Mouse (Mus musculus) liver, embryonic 13.5 days (tissue): ENCODE results near the gene Ccdc157. TPM values are rescaled to one million over a fixed set of nuclear protein-coding genes. Genes with fewer than 3 reads are reported as not detected.
"Not testable (repeated sequence)": the region's sequence is repeated elsewhere in the genome, so short reads cannot be mapped to it uniquely, and the experiment has no call there.

Source experiments
- ATAC-seq: fragments of 200-750 bp; cut with Nextera tagmentation; 2 replicates; pipeline ENCODE4 v1.8.0; 2017; ENCODE audit warnings: low read depth, mild to moderate bottlenecking, moderate number of reproducible peaks, moderate library complexity
- DNase-seq: peaks from one replicate; pipeline ENCODE4 v3.0.0; 2022
- H3K27ac ChIP-seq: fragments of 300-500 bp; sonication (generic); 2 replicates; pipeline ENCODE4 v1.5.1; 2015; ENCODE audit warnings: moderate library complexity, mild to moderate bottlenecking, inconsistent platforms
- H3K27me3 ChIP-seq: fragments of 300-500 bp; sonication (generic); 2 replicates; pipeline ENCODE4 v1.6.1; 2015; ENCODE audit warnings: mild to moderate bottlenecking, inconsistent platforms
- H3K36me3 ChIP-seq: fragments of 300-500 bp; sonication (generic); 2 replicates; pipeline ENCODE4 v1.6.1; 2015; ENCODE audit warnings: mild to moderate bottlenecking, inconsistent platforms
- H3K4me1 ChIP-seq: fragments of 300-500 bp; sonication (generic); replicated peaks from 2 replicates; pipeline ENCODE4 v1.6.1; 2015; ENCODE audit warnings: inconsistent platforms
- H3K4me2 ChIP-seq: fragments of 300-500 bp; sonication (generic); 2 replicates; pipeline ENCODE4 v1.6.1; 2015; ENCODE audit warnings: inconsistent platforms, mild to moderate bottlenecking, moderate library complexity
- H3K4me3 ChIP-seq: fragments of 300-500 bp; sonication (generic); replicated peaks from 2 replicates; pipeline ENCODE4 v1.5.1; 2015; ENCODE audit warnings: mild to moderate bottlenecking, inconsistent platforms
- H3K9ac ChIP-seq: fragments of 300-500 bp; sonication (generic); 2 replicates; pipeline ENCODE4 v1.6.1; 2015; ENCODE audit warnings: mild to moderate bottlenecking, inconsistent platforms
- H3K9me3 ChIP-seq: fragments of 300-500 bp; sonication (generic); replicated peaks from 2 replicates; pipeline ENCODE4 v1.6.1; 2016; ENCODE audit warnings: inconsistent platforms
- WGBS: fragments of 180-500 bp; shearing (Covaris S2); methylation state at CpG from one replicate; pipeline ENCODE4 v1.1.7; 2015; ENCODE audit not compliant: insufficient replicate concordance; 5-methylcytosine and 5-hydroxymethylcytosine counted together
- polyA plus RNA-seq: library from polyadenylated mRNA; unstranded; fragments of >200 nt; fragmentation: Nextera tagmentation; extraction: Ambion mirVana; gene quantifications from 2 replicates; pipeline ENCODE4 v1.2.1, GENCODE M21; 2015

Ccdc157 gene
- polyA plus RNA-seq, 1 experiment from 2014 or later: 0.65 TPM

GRCm38 (mm10) chr11:4123922-4124321 is 36.2 kb downstream of the Ccdc157 start:
- DNase-seq (peak; percentile 54), ATAC-seq (no peak)
- peak overlapping the region; percentile 23; the same call in 1 of the 2 replicates for H3K4me3 ChIP-seq
- no peak overlapping the region for H3K9ac ChIP-seq
- 34% methylated on average over 5 of the region's 5 CpGs for WGBS
- peaks cover 24% of the 10 kb centered on the region for H3K27me3 ChIP-seq
- peaks cover 41% of the 10 kb centered on the region for H3K4me1 ChIP-seq
- peak overlapping the region; percentile 47; the same call in 1 of the 2 replicates for H3K27ac ChIP-seq
- no peaks in the 10 kb centered on the region for H3K36me3 ChIP-seq
- peak overlapping the region; percentile 43 for H3K4me2 ChIP-seq
- 0 out of 2 replicates have a peak, but pooled peaks cover 3% of the 10 kb centered on the region for H3K9me3 ChIP-seq

DNA sequence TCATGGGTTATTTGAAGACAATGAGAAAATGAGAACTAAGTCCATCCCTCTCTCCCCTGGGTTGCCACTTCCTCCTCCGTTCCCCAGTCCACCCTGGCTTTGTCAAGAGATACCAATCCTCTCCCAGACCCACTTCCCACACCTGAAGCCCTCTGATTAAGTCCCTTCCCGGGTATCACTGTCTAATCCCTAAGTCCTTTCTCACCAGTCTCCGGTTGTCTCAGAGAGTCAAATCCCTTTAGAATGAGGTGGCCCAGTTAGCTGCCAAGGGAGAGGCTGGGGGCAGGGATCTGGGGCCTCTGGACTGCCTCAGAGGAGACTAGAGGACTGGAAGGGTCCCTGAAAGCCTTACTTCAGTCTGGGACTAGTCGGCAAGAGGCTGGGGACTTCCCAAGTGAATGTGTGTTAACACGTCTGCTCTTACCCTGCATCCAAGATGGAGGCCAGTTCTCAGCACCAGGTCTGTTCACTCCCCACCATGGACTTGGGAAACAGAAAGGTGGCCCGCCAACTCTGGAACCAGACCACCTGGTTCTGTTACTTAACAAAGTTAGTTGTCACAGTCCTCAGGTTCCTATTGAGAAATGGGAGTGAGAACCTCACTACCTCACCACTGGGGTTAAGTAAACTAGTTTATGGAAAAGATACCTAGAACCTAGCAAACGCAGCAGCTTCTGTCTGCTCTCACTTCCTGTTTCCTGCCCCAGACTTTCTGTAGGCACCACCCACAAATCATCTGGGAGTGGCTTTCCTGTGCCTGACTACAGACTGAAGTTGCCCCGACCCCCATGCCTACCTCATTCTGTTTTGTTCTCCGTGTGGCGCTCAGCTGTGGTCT is 37.1 kb downstream of the Ccdc157 start, which contains the start of gene Sec14l2:
Gene Sec14l2, minus strand, starts transcription at position 674 of the 838 bp plus-strand sequence.
- H3K4me3 ChIP-seq: peak within 1 kb of the TSS; percentile 23
- H3K27me3 ChIP-seq: peaks cover 33% of the 10 kb centered on the region
- 0 out of 2 replicates have a peak, but pooled peaks cover 3% of the 10 kb centered on the region for H3K9me3 ChIP-seq
- peak within 1 kb of the TSS; percentile 47 for H3K27ac ChIP-seq
- WGBS: 37% methylated on average over 10 of the region's 10 CpGs
- DNase-seq (peak; percentile 40), ATAC-seq (0 out of 2 replicates have a peak, but pooled peaks have one; percentile 27)
- no peaks in the 10 kb centered on the region for H3K36me3 ChIP-seq
- peak within 1 kb of the TSS; percentile 43 for H3K4me2 ChIP-seq
- H3K4me1 ChIP-seq: peaks cover 47% of the 10 kb centered on the region
- peak within 1 kb of the TSS; percentile 42 for H3K9ac ChIP-seq

DNA sequence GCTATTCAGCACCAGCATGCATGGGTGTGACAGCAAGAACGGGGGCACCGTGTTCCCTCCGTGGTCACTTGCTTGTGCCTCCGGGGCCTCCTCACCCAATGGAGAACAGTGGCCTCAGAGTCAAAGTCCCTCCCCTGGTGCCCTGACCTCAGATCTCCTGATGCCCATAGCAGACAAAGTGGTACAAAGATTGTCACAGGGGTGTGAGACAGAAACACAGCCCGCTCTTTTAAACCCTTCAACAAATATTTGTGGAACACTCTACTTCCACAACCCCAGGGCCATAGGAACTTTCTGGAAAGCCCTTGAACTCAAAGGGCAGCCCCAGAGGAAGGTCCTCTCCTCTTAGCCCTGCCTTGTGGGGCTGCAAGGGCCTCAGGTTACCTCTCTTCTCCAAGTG is 37.9 kb downstream of the Ccdc157 start:
- no peak for DNase-seq
- no peak overlapping the region for H3K4me2 ChIP-seq
- no peaks in the 10 kb centered on the region for H3K36me3 ChIP-seq
- H3K27me3 ChIP-seq: peaks cover 41% of the 10 kb centered on the region
- ATAC-seq: no peak
- H3K27ac ChIP-seq: no peak overlapping the region
- 0 out of 2 replicates have a peak, but pooled peaks cover 3% of the 10 kb centered on the region for H3K9me3 ChIP-seq
- H3K9ac ChIP-seq: no peak overlapping the region
- H3K4me1 ChIP-seq: peaks cover 50% of the 10 kb centered on the region
- H3K4me3 ChIP-seq: no peak overlapping the region
- 57% methylated on average over 5 of the region's 5 CpGs for WGBS

- H3K36me3 ChIP-seq: no peaks in the 10 kb centered on the region
- no peak overlapping the region for H3K27ac ChIP-seq
- H3K9me3 ChIP-seq: no peaks in the 10 kb centered on the region
- H3K4me1 ChIP-seq: peaks cover 56% of the 10 kb centered on the region
- no peak overlapping the region for H3K4me2 ChIP-seq
- peaks cover 46% of the 10 kb centered on the region for H3K27me3 ChIP-seq
- H3K9ac ChIP-seq: no peak overlapping the region
- ATAC-seq: no peak
- WGBS: 80% methylated on average over 3 of the region's 3 CpGs
- H3K4me3 ChIP-seq: no peak overlapping the region
- no peak for DNase-seq
These were observed 38.4 kb downstream of the Ccdc157 start for GRCm38 (mm10) chr11:4121691-4122090.

GRCm38 (mm10) chr11:4119635-4120034 is 40.5 kb downstream of the Ccdc157 start:
- peaks cover 55% of the 10 kb centered on the region for H3K27me3 ChIP-seq
- no peak overlapping the region for H3K9ac ChIP-seq
- H3K36me3 ChIP-seq: no peaks in the 10 kb centered on the region
- no peak for ATAC-seq
- H3K4me3 ChIP-seq: no peak overlapping the region
- no peaks in the 10 kb centered on the region for H3K9me3 ChIP-seq
- H3K4me1 ChIP-seq: peaks cover 69% of the 10 kb centered on the region
- DNase-seq: no peak
- WGBS: 9% methylated on average over 5 of the region's 5 CpGs
- H3K4me2 ChIP-seq: no peak overlapping the region
- no peak overlapping the region for H3K27ac ChIP-seq

DNA sequence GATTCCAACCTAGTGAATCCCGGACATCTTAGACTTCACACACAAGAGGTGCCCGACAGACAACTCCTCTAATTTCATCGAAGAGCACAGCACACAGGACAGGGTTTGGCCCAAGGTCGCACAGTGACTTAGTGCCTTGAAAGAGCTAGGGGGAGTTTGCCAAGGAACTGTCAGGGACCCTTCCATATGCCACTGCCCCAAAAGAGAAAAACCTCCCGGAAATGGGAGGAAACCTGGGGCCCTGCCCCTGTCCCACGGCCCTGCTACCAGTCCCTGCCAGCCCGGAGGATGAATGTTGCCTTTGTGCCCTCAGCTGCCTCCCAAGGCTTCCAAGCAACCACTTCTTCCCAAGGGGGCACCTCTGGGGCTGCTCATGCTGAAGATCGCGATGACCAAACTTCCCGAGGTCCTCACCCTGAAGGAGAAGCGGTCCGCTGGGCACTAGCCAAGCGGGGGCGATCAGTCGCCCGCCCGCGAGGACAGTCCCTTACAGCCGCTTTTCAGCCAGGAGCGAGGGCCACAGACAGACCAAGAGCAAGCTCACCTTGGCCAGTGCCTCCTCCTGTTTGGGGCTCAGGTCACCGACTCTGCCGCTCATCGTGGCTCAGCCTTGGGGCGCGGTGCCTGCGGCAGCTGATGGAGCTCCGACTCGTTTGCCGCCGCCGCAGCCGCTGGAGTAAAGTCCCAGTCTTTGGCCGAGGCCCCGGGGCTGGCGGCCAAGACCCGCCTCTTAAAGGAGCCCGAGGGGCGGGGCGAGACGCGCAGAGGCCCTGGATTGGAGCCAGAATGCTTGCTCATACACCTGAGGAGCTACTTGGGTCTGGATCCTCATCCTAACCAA is 41.8 kb downstream of the Ccdc157 start:
- ATAC-seq (peak; percentile 47), DNase-seq (peak; percentile 35)
- Histone ChIP-seq H3K27ac (peak overlapping the region; percentile 40; the same call in 1 of the 2 replicates), H3K36me3 (no peaks in the 10 kb centered on the region), H3K9me3 (no peaks in the 10 kb centered on the region), H3K4me2 (peak overlapping the region; percentile 74), H3K27me3 (peaks cover 55% of the 10 kb centered on the region), H3K9ac (peak overlapping the region; percentile 67), H3K4me3 (peak overlapping the region; percentile 63), H3K4me1 (peaks cover 68% of the 10 kb centered on the region)
- WGBS: 4% methylated on average over 41 of the region's 41 CpGs

DNA sequence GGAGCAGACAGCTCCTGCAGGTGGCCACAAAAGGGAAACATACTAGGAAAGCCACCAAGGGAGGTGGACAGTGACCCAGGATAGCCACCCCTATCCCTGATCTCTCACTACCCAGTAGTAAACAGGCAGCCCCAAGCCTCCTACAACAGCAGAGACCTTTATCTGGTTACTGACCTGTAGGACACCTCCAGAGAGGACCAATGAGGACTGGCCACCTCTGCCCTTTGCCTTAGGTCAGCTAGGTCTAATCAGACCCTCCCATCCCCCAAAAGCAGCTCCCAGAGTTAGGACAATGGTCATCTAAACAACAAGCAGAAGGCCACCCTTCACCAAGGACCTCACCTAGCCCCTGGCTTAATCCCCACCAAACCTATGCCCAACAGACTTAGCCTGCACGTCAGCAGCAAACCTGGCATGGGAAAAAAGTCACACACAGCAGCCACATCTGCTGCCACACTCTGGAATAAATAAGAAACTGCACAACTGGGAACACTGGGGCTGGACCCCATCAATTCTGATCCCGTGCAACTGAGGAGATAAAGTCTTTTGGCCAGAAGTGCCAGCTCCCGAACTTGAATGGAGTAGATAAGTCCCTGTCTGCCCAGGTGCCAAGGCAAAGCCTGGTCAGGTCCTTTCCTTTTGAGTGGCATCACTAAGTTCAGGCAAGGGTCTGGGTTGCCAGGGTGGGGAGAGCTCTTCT is 42.6 kb downstream of the Ccdc157 start:
- H3K27ac ChIP-seq: peak overlapping the region; percentile 1; the same call in 1 of the 2 replicates
- DNase-seq (no peak), ATAC-seq (peak; percentile 60)
- H3K4me1 ChIP-seq: peaks cover 60% of the 10 kb centered on the region
- H3K9me3 ChIP-seq: no peaks in the 10 kb centered on the region
- peak overlapping the region; percentile 74 for H3K4me2 ChIP-seq
- H3K27me3 ChIP-seq: peaks cover 55% of the 10 kb centered on the region
- WGBS: 11% methylated on average over 3 of the region's 3 CpGs
- peak overlapping the region; percentile 67 for H3K9ac ChIP-seq
- peak overlapping the region; percentile 63 for H3K4me3 ChIP-seq
- H3K36me3 ChIP-seq: no peaks in the 10 kb centered on the region

DNA sequence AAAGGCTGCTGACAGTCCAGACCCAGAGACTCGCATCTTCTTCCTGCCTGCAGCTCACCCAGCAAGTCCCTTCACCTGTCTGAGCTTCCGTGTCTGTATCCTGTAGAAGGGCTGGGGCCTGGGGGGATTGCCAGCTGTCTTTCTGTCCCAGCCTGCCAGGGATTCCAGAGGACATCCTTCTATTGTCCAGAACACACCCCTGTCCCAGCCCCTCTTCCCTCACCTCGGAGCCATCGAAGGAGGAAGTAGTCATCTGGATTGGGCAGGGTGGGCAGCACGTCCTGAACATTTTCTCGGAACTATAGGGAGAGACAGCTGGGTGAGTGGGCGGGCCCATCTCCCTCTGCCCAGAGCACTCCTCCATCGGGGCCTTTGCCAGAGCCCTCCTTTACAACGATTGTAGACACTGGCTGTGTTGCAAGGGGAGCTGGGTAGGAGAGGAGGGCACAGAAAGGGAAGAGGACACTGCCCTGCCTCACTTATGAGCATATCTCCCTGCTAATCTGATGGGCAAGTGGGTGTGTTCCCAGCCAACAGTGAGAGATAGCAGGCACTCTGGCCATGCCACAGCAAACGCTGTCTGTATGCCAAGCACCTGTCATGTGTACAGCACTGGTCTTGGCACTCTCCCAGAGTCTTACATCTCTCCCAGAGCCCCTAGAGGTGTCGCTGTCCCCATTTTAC is 43.5 kb downstream of the Ccdc157 start:
- H3K36me3 ChIP-seq: no peaks in the 10 kb centered on the region
- peak overlapping the region; percentile 63 for H3K4me3 ChIP-seq
- H3K4me2 ChIP-seq: peak overlapping the region; percentile 74
- peaks cover 52% of the 10 kb centered on the region for H3K4me1 ChIP-seq
- peak; percentile 56 for ATAC-seq
- DNase-seq: no peak
- WGBS: 28% methylated on average over 11 of the region's 11 CpGs
- H3K27me3 ChIP-seq: peaks cover 55% of the 10 kb centered on the region
- no peaks in the 10 kb centered on the region for H3K9me3 ChIP-seq
- H3K27ac ChIP-seq: peak overlapping the region; percentile 1; the same call in 1 of the 2 replicates
- peak overlapping the region; percentile 40; the same call in 1 of the 2 replicates for H3K9ac ChIP-seq

DNA sequence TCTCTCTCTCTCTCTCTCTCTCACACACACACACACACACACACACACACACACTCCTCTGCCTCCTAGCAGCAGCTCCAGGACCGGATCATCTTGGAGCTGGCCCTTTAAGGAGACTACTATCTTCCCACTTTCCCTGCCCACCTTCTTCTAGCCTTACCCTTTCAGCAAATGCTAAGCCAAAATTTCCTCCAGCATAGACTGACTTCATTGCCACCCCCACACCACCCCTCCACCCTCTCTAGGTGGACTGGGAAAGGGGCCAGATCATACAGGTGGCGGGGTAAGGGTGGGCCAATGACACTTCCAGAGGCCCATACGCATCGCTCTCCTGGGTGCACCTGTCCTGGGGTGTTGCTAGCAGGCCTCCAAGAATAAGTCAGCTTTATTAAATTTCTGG is 44.7 kb downstream of the Ccdc157 start:
- no peak overlapping the region for H3K9ac ChIP-seq
- no peaks in the 10 kb centered on the region for H3K9me3 ChIP-seq
- peaks cover 52% of the 10 kb centered on the region for H3K4me1 ChIP-seq
- ATAC-seq (no peak), DNase-seq (no peak)
- H3K4me3 ChIP-seq: no peak overlapping the region
- peaks cover 5% of the 10 kb centered on the region; the same call in 1 of the 2 replicates for H3K36me3 ChIP-seq
- WGBS: 80% methylated on average over 4 of the region's 4 CpGs
- no peak overlapping the region for H3K27ac ChIP-seq
- no peak overlapping the region for H3K4me2 ChIP-seq
- peaks cover 46% of the 10 kb centered on the region for H3K27me3 ChIP-seq

DNA sequence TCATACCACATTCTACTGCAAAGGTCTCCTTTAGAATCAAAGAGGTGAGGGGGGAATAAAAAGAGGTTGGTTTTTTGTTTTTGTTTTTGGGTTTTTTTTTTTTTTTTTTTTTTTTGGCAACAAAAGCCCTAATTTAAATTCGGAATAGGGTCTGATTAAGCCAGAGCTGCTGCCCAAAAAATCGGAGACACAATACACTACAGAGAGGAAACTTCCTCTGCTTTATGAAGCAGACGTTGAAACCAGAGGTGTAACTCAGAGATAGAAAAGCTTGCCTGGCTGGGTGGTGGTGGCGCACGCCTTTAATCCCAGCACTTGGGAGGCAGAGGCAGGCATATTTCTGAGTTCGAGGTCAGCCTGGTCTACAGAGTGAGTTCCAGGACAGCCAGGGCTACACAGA is 45.6 kb downstream of the Ccdc157 start:
- ATAC-seq: not testable (repeated sequence)

More for the DNA sequence above, 45.6 kb downstream of the Ccdc157 start:
- H3K9me3 ChIP-seq, DNase-seq, H3K27ac ChIP-seq, H3K36me3 ChIP-seq, H3K9ac ChIP-seq, H3K4me3 ChIP-seq, H3K4me2 ChIP-seq: not testable (repeated sequence)
- peaks cover 46% of the 10 kb centered on the region for H3K4me1 ChIP-seq
- H3K27me3 ChIP-seq: peaks cover 37% of the 10 kb centered on the region
- WGBS: 65% methylated on average over 6 of the region's 6 CpGs
